Mouse (Mus musculus): ENCODE measurements at regions not wholly inside any gene's neighbourhood (a gene's known extent, or its start where the extent isn't known, plus 50 kb on each side); places are given as distances from the start of the nearest gene placed in this dataset.

- no peak for DNase-seq (ENCODE audit: low spot score in 2 of 2)
Observed at GRCm38 (mm10) chr5:46278190-46278589, 420.8 kb upstream of the Lcorl start.

GRCm38 (mm10) chr5:46256730-46257129 lies 399.3 kb upstream of the Lcorl start:
- DNase-seq (ENCODE audit: low spot score in 2 of 2), result no peak

- no peak for DNase-seq (ENCODE audit: low spot score in 2 of 2)
Observed at GRCm38 (mm10) chr5:46253940-46254339, 396.5 kb upstream of the Lcorl start.

GRCm38 (mm10) chr5:46235364-46236067 lies 378.1 kb upstream of the Lcorl start:
- no peak for DNase-seq (ENCODE audit: low spot score in 2 of 2)

DNA sequence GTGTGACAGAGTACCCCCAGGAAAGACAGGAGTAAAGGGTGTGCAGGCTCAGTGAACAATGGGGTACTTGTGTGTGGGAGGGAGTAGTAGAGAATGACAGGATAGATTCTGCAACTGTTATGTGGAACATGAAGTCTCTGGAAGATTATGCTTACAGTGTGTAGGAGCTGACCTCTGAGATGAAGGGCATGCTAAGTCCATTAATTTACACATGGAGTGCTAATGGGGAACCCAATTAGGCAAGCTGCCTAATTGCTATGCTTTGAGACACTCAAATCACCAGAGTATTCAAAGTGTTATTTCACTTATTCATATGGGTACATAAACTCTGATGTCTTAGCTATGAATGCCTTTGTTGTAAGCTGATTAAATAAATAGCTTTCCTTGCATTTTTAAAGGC lies 375.4 kb upstream of the Lcorl start:
- DNase-seq (ENCODE audit: low spot score in 2 of 2), result no peak

- DNase-seq (ENCODE audit: low spot score in 2 of 2), result no peak
Observed at GRCm38 (mm10) chr5:46228667-46229066, 371.3 kb upstream of the Lcorl start.

DNA sequence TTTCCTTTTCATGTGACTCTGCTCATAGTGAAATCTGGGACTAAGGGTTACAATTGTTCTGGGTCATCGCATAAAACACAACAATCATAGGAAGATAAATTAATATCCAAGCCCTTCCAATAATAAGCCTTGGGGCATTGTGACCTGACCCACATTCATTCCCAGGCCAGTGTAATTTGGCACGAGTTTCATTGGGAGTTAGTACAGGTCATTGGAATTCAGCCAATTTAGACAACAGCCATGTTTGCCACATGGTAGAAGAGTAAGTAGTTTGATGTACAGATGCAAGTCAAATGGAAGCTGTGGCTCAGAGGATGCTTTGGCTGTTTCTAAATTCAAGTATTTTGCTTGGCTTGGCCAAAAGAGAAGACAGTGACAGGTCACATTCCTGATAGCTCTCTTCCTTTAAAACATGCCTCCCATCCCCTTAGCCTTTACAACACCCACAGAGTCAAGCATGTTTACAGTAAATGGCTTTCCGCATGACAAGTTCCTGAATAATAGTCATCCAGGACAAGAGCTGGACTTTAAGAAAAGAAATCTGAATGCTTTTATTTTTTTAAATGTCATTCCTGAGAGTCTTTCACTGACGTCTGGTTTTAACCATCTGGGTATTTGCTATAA lies 355.5 kb upstream of the Lcorl start:
- DNase-seq (ENCODE audit: low spot score in 2 of 2), result no peak

GRCm38 (mm10) chr5:46209076-46209475 lies 351.7 kb upstream of the Lcorl start:
- no peak for DNase-seq (ENCODE audit: low spot score in 2 of 2)

DNA sequence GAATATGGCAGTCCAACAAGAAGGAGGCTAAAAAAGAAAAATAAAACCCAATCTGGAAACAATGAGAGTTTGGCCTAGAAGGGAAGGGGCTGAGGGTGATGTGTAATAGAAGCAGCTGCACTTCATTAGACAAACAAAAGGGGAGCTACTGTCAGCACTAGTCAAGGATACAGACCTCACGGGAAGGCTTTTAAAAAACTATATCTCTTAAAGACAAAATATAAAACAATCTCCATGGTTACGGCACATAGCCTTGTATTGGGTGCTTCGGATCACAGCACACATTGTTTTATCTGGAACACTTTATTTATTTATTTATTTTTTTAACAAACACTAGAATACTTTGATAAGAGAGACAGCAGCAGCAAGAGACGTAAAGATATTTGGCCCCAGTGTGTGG lies 346.3 kb upstream of the Lcorl start:
- DNase-seq (ENCODE audit: low spot score in 2 of 2), result no peak

DNA sequence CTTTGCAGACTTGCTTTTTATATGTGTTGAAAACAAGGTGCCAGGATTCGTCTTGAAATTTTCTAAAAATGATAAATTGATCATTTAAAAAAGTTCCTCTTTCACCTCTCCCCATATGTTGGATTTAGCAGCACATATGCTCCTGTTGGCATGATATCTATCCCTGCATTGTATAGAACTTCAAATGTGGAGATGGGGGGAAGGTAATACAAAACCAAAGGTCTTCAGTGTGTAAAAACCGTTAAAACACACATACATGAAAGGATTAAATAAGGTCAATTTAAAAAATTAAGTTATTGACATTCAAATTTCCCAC lies 345.0 kb upstream of the Lcorl start:
- no peak for DNase-seq (ENCODE audit: low spot score in 2 of 2)

DNA sequence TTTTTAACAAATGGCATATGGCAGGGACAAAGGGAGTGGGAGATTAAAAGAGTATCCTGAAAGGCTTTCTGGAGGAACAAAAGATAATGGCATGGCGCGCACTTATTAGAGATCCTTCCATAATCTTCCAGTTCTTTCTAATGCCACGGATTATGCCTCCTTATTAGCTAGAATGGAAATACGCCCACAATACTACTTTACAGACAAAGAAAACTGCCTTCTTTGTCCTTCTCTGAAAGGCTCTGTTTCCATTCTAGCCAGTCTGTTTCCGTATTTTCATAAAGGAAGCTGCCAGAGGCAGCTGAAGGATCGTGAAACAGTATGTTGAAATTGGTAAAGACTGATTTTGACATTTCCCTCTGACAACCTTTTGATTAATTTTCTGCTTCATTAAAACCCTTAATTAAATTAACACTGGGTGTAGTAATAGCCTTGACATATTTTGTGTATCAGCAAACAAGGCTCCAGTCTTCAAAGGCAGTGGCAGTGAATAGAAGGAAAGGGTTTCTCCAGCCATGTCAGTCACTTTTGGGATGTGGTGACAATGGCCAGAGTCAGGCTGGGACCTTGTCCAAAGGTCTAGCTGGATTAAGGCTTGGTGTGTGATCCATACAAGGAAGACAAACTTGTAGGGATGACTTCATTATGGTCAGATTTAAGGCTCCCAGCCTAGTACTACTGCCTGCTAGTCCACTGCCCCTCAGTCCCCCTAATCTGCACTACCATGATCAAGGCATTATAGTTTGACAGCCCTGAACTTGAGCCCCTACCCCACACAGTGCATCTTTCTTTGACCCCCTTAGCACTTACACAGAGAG lies 344.4 kb upstream of the Lcorl start:
- DNase-seq (ENCODE audit: low spot score in 2 of 2), result no peak

DNA sequence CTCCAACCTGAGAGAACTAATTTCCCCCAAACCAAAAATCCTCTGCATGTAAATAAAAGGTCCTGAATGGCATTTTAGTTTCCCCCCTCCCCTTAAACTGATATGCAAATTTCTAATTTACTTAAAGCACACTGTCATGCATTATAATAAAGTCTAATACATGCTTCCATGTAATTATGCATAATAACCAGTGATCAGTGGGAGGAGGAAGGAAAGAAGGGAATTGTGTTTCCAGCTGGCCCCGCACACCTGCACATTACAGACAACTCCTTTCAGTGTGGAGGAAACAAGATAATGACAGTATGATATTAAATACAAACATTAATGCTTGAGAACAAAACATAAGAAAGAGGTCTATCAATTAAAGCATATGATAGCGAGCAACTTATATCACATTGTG lies 329.5 kb upstream of the Lcorl start:
- no peak for DNase-seq (ENCODE audit: low spot score in 2 of 2)

GRCm38 (mm10) chr5:46182157-46182556 lies 324.7 kb upstream of the Lcorl start:
- no peak for DNase-seq (ENCODE audit: low spot score in 2 of 2)

GRCm38 (mm10) chr5:46172315-46172714 lies 314.9 kb upstream of the Lcorl start:
- no peak for DNase-seq (ENCODE audit: low spot score in 2 of 2)

GRCm38 (mm10) chr5:46160774-46161173 lies 303.4 kb upstream of the Lcorl start:
- DNase-seq (ENCODE audit: low spot score in 2 of 2), result no peak

GRCm38 (mm10) chr5:46151973-46152372 lies 294.6 kb upstream of the Lcorl start:
- DNase-seq (ENCODE audit: low spot score in 2 of 2), result no peak

DNA sequence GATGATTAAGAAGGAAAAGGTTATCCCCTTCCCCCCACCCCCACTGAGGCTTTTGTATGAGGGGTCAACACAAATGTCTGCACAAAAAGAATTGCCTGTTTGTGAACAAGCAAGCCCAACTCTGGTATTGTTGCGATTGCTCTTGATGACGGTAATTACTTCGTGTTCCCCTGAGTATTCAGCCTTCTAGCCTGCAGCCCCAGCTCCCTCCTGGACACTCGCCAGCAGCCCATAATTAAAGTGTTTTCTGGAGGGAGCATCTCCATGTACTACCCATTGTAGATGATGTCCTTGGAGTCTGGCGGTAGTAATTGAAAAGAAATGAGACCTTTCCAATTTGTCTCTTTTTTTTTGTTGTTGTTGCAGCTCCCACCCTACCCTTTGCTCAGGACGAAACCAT lies 293.4 kb upstream of the Lcorl start:
- no peak for DNase-seq (ENCODE audit: low spot score in 2 of 2)

DNA sequence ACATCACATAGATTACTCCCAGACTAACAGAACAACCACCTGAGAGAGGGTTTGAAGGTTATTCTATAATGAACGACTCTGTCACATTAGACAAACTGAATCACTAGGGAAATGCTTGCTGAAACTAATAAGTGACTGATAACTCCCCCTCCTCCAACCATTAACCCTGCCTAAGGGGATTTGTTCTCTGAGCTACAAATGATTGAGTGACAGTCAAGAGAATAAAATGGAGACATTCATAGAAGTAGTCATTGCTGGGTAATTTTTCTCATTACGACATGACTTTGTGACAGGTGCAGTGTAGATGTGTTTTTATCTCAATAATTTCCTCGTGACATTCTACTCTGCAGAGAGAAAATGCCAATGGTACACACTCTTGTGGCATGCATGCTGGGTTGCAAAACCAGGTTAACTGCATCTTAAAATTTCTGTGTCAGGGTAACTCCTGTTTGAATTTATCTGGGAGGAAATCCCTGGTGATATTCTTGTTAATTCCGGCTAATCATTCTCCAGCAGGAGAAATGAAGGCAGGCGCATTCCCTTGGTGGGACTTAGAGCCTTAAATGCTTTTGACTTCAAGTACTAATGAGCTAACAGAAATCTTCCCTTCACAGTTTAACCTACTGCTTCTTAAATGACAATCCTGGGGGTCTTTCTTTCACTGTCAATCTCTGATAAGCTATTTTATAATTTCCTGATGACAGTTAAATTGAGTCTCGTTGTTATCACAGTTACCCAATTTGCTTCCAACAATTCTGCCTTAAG lies 292.6 kb upstream of the Lcorl start:
- no peak for DNase-seq (ENCODE audit: low spot score in 2 of 2)

DNA sequence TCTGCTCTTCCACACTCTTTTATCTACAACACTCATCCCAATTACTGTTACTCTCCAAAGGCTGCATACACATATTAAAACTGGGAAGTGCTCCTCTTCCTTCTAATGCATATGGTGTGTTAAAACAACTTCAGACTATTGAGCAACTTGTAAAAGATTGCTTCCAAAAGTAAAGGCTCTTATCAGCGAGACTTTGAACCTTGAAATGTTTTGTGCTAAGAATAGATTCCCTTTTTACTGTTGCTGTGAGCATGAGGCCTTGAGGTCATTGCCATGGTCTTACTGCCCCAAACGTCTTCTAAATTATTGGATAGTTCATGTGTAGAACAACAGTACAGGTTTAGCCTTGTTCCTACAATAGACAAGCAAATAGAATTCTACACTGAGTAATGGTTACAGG lies 281.6 kb upstream of the Lcorl start:
- no peak for DNase-seq (ENCODE audit: low spot score in 2 of 2)

DNA sequence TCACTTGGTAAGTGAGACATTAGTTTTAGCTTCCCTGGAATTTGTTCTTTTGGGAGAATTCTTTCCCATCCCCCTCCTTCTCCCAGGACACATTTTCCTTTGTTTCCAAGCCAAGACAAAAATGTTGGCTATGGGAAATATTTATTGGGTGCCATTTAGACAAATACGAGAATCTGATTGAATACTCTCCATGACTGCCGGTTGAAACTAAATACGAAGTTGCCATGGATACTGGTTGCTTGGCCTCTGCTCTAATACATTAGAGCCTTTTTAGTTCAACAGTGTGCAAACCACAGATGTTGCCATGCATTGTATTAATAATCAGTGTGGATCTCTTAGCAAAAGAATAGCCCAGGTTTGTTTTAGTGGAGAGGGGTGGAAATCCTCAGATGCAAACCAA lies 280.3 kb upstream of the Lcorl start:
- DNase-seq (ENCODE audit: low spot score in 2 of 2), result no peak

- DNase-seq (ENCODE audit: low spot score in 2 of 2), result no peak
Observed at GRCm38 (mm10) chr5:46108020-46108419, 250.6 kb upstream of the Lcorl start.

DNA sequence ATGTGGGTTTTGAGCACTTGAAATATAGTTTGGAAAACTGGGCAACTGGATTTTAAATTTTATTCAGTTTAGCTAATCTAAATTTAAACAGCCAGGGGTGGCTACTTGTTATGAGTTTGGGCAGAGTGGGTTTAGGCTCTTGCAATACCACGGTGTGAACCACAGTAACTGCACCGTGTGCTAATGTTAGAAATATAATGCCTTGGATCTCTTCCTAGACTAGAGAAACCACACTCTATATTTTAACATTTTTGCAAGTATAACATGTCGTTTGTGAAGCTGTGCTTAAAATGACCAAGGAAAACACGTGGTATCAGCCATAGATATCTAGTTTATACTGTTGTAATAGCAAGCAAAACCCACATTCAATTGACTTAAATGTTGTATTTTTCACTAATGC lies 245.9 kb upstream of the Lcorl start:
- DNase-seq (ENCODE audit: low spot score in 2 of 2), result no peak
